Mouse (Mus musculus) urinary bladder, postnatal 25 days (tissue): ENCODE measurements around the gene Batf2.
"Not testable (repeated sequence)": the region's sequence is repeated elsewhere in the genome, so short reads cannot be mapped to it uniquely, and the experiment has no call there.

ENCODE experiments used
- DNase-seq: peaks from one replicate; pipeline ENCODE4 v3.0.0; 2022; ENCODE audit warnings: low spot score

Gene Batf2

DNA sequence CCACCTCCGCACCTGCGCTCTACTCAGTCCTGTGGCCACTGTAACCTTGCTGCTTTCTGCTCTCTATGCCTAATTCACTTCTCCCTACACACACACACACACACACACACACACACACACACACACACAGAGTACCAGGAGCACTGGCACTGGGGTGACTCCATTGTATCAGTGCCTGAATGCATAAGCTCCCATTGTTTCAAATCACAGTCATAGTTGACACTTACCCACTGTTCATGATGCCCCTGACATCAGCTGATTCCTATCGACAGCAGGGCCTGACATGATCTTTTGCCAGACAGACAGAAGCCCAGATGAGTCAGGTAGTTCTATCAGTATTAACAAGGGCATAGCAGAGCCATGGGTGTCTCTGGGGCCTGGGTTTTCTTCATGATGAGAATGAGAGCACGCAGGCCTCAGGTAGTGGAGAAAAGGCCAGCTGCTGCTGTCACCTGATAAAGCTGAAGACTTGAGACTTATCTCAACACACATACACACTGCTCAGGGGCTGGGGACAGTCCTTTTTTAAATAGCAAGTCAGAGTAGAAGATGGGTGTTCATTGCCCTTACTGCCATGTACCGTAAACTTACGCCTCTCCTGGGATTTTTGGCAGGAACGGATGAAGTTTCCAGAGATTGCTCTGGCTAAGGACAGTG is 8.5 kb upstream of the Batf2 start:
- DNase-seq: no peak

DNA sequence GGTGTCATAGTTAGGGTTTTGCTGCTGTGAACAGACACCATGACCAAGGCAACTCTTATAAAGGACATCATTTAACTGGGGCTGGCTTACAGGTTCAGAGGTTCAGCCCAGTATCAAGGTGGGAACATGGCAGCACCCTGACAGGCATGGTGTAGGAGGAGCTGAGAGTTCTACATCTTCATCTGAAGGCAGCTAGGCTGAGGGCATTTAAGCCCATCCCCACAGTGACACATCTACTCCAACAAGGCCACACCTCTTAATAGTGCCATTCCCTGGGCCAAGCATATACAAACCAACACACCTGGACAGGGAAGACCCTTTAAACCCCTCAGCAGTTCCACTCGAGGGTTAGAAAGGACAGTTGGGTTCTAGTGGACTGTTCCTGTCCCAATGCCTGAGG is 7.6 kb upstream of the Batf2 start:
- not testable (repeated sequence) for DNase-seq

DNA sequence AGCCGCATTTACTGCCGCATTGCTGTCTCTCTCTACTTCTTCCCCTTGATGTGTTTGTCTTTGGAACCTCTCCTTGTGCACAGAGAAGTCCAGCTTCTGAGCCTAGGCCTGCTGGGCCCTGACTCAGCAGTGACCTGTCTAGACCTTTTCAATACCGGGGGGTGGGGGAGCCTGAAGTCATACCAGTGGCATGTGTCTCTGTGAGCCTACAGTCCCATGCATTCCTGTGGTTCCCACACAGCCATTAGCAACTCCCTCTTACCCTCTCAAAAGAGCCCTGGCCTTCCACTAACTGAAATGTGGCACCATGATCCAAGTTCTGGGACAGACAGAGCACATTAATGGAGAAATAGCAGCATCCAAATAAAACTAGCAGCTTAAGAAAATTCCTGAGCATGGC is 4.4 kb upstream of the Batf2 start:
- DNase-seq: no peak

DNA sequence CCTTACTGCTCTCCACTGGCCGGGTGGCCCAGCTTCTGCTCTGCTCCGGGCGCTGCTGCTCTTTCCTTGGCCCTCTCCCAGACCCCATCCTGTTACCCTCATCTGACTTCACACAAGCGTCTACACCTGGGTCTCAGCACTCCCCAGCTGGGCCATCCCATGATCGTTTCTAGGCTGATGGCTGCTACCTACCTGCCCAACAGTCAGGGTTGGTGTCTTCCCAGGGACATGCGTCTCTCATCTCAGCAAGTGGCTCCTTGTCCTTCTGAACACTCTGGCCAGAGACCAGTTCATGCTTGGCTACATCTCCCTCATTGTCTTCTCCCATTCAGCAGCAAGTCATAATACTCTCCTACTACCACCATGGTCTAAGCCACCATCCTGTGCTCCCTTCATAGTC is 1.1 kb upstream of the Batf2 start:
- DNase-seq: no peak

DNA sequence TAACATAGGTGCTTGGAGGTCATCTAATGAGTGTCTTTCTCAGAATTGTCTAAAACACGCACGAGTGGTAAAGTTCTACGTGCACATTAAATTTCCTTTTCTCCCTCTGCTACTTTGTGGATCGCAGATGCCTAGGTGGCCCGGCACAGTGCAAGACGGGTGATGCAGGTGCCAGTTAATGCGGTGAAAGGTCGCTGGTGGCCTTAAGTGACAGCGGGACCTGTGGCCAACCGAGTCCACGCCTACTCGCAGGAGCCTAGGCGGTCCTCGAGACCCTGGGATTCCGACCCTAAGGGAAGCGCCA is 457 bp upstream of the Batf2 start:
- DNase-seq: no peak

DNA sequence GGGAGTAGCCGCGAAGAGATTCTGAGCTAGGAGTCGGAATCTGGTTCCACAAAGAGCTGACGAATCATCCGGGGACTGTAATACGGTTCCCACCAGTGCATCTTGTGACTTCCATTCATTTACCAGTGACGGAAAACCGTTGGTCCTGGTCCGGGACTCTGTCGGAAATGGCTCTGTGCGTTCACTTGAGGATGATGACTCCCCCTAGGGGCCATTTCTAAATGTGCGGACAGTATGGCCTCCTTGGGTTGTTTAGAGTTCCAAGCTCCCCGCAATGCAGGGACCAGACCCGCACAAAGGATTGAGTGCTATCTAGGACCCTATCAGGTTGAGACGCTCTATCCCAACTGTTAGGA is 589 bp downstream of the Batf2 start, which contains the start of gene Arl2:
Arl2 (minus strand) TSS at position 155 of the 356 bp plus-strand sequence.
- peak; percentile 64 for DNase-seq

DNA sequence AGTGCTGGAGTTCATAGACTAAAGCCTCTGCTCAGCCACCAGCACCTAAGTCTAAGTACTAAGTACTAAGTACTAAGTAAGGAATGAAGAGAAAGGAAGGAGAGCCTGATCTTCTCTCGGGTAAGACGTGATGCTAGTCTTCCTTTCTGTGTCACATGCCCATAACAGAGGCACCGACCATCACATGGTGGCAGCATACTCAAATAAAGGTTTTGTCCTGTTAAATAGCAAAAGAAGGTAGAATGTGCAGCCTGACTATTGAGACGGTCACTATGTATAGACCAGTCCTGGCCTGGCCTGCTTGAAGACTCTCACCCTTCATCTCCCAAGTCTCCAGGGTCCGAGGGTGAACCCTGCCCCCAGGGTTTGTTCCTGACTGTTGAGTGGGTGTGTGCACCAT is 4.1 kb downstream of the Batf2 start:
- DNase-seq: no peak

DNA sequence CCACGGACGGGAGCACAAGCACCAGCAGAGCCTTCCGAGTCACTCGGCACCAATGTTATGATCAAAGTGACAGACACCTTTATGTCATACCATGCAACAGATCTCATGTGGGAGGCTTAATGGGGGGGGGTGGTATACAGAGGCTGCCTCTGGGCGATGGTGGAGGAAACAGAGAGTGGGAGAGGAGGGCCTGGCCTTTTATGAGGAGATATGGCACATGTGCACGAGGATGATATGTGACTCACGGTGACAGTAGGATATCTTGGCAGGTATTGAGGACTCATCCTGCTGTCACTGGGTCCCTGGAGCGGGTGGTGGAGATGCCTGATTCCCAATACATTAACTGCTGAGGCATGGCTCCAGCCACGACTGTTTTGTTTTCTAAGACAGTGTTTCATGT is 14.4 kb downstream of the Batf2 start:
- no peak for DNase-seq

DNA sequence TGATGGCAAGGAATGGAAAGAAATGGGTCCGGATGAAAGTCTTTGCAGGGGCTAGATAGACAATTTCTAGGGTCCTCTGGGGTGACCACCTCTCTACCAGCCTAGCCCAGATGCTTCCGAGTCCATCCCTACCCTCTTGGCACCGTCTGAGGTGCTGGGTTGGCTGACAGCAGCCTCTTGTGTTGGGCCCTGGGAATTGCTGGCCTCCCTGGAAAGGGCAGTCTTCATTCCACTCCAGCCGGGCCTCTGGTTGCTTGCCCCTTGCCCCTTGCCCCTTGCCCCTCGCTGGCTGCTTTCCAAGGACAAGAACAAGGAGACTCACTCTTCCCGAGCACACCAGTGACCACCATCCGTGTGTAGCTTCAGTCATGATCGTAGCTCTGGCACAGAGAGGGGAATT is 15.6 kb downstream of the Batf2 start:
- no peak for DNase-seq

DNA sequence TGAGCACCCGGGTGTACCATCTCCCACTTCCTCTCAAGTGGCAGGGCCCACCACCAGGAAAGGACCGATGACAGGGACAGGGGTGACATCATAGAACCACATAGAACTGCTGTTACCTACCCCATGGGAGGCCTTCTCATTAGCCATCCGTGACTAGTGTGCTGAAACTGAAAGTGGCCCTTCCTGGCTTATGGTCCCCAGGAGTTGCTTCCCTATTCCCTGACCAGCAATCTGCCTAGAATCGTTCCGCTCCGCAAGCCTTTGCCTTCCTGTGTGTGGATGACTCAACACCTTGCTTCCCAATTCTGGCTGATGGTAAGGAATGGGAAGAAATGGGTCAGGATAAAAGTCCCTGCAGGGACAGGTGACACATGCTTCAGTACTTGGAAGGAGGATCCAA is 16.4 kb downstream of the Batf2 start:
- no peak for DNase-seq

DNA sequence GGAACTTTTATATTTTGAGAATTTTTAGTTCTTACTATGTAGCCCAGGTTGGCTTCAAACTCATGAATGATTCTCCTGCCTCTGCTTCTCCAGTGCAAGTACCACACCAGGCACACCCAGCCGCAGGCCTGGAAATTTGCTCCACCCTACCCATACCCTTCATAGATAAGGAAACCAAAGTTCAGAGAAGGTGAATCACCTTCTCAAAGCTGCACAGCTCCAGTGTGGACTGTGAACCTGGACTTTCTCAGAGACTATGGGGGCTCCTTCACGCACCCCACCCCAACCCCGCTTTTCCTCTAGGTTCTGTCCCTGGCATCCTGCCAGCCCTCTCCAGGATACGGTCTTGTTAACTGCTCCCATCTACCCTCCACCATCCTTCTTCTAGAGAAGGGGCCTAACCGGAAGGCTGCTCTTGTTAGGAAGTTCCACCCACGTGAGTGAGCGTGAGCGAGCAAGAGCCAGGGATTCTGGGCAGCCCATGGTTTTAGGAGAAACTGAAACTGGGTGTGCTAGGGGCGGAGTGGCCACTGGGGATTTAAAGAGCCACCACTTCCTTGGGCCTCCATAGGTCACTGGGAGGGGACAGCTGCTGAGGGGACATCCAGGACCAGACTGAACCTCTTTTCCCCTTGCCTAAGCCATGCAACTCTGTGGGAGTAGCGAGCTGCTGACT is 23.2 kb downstream of the Batf2 start:
- DNase-seq: no peak

DNA sequence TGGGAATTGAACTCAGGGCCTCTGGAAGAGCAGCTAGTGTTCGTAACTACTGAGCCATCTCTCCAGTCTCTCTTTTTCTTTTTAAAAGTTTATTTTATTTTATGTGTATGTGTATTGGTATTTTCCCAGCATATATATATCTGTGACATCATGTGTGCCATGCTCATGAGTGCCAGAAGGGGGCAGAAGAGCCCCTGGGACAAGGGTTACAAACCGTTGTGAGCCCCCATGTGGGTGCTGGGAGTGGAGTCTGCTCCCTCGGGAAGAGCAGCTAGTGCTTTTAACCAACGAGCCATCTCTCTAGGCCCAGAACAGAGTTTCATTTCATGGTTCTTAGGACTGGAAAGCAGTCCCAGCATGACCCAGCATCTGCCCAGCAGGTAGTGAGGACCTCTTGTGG is 26.0 kb downstream of the Batf2 start:
- no peak for DNase-seq

DNA sequence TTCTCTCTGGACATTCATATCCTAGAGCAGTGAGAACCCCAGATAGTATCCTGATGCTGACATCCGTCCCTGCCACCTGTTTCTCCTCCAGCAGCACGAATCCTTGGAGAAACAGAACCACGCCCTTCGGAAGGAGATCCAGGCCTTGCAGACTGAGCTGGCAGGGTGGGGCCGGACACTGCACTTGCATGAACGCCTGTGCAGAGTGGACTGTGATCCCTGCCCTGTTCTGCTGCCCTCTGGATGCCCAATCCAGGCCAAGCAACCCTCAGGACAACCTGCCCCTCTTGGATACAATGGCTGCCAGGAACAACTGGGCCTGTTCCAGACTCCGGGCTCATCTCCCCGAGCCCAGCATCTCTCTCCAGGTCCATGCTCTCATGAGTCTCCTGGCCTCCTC is 30.4 kb downstream of the Batf2 start:
- DNase-seq: no peak

DNA sequence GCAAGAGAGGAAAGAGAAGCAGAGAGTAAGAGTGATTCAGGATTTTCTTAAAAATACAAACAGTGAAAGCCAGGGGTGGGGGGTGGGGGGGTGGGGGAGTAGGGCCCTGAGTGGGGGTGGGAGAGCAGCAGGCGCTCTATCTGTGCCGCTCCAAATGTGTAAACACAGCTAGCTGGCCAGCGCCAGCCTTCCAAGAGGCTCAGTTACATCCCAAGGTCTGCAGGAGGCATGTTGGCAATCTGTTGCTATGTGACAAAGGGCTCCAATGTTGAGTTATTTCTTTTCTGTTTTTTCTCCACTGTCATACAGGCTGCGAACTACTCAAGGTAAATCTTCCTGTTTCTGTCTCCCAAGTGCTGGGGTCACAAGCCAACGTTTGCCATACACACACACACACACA is 34.0 kb downstream of the Batf2 start:
- no peak for DNase-seq

DNA sequence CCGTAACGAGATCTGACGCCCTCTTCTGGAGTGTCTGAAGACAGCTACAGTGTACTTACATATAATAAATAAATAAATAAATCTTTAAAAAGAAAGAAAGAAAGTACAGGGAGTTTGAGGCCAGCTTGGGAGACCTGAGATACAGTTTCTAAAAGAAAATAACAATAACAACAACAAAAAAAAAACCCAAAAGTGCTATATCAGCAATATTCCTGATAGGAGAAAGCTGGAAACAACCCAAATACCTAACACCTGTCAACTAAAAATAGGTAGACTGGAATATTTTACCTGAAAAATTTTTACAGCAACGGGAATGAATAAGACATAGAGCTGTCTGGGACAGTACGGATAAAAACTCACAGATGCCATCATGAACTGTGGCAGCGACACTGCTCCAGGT is 38.0 kb downstream of the Batf2 start:
- no peak for DNase-seq

DNA sequence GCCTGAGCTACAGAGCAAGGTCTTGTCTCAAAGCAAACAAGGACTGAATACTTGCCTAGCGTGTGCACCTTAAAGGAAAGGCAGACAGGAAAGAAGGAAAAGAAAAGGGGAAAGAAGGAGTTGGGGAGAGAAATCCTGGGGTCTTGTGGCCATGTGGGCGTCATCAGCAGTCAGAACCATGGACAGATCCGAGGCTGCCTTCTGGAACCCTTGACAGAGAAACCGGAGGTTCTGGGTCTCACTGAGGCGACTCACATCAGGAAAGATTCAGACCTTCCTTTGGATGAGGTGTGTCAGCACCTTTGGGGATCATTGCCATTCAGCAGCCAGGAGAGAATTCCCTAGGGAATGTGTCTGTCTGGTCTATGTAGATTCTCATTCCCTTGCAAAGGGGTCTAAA is 40.8 kb downstream of the Batf2 start:
- no peak for DNase-seq

DNA sequence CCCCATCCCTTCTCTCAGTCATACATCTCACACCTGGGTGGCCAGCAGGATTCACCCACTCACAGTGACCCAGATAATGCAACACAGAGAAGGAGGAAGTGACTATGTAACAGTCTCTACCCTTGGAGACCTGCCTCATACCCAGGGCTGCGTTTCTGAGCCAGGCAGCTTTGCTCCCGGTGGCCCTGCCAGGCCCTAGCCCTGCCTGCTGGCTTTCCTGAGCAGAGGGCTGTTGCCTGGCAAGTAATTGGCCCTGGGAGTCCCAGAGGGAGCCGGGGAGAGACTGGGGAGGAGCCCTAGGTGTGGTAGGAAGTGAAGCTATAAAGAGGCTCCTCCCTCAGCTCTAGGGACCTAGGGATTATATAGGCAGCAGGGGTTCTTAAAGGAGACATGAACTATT is 41.8 kb downstream of the Batf2 start:
- DNase-seq: no peak

DNA sequence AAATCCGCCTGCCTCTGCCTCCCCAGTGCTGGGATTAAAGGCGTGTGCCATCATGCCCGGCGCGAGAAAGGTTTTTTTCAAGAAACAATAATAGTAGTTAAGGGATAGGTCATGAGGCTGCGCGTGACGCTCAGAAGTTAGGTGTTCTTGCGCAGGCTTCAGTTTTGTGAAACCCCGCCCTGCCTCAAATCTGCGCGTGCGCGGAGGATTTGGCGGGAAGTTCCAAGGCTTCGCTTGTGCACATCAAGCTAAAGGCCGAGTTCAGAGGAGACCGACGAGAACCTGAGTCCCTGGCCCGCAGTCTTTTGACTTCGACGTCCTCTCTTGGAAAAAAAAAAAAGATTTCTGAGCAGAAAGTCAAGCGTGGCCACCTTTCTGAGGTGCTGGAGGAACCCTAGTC is 43.3 kb downstream of the Batf2 start, which contains the start of gene Majin:
Majin (plus strand) TSS at position 258 of the 400 bp plus-strand sequence.
- no peak for DNase-seq

DNA sequence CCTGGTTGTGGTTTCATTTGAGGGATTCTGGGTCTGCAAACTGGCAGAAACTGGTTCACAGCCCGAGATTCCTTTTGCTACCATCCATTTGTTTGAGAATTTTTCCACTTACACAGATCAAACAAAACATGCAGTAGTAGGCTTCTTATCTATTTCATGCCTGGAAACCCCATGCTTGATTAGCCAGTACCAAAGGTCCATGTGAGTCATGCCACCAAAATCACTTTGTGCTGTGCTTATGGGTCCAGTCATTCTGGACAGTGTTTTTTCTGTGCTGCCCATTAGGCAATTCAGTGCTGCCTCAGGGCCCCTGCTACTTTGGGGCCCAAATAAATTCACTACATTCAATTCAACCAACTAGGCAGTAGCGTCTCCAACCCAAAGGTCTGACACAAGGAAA is 63.5 kb downstream of the Batf2 start:
- no peak for DNase-seq

DNA sequence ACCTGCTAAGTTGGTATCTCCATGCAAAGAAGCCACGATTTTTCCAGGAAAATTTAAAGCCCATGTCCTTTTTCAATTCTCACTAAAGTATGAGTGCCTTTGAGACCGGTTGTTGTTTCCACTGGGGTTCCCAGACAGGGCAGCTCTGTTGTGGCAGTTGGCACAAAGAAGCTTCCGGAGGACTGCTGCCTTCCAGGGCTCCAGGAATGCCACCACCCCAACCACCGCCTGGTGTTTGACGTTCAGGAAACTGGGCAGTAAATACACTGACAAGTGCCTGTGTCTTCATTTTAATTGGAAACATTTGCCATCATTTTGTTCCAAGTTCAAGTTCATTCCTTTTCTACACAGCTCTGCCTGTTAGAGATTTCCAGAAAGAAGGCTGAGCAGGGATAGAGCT is 65.9 kb downstream of the Batf2 start:
- no peak for DNase-seq

DNA sequence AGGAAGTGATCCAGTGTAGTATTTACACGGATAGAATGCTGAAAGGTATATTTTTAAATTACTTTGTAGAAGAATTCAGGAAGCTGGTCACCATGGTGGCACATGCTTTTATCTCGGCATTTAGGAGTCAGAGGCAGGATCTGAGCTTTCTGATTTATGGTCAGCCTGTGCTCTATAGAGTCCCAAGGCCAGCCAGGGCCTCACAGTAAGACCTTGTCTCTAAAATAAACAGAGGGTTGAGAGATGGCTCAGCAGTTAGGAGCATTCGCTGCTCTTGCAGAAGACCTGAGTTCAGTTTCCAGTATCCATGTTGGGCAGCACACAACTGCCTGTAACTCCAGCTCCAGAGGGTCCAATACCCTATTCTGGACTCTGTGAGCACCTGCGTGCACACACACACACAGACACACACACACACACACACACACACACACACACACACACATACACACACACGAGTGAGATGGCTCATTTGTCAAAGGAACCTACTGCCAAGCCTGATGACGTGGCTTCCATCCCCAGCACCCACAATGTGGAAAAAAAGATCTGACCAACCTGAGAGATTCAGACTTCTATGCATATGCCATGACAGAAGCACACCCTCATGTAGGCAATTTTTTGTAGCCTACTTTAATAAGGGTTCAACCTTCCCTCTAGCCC is 75.4 kb downstream of the Batf2 start:
- no peak for DNase-seq

DNA sequence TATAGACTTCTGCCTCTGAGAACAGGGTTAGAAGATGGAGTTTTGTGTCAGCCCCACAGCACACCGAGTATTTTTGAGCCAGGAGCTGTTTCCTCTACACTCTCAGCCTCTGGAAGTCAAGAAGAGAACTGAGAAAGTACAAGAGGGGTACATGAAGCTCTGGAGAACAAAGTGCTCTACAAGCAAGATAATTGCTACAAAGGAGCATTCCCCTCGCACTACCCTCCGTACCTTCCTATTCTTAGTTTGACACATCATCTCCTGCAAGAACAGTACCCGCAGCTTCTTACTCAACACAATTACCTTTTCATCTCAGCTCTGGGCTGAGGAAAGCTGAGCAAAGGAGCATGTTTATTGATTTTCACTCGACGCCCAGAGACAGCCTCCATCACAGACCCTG is 77.8 kb downstream of the Batf2 start:
- no peak for DNase-seq
